Mouse (Mus musculus) CH12.LX (cell line): ENCODE results near the gene Tet3. TPM values are rescaled to one million over a fixed set of nuclear protein-coding genes. Genes with fewer than 3 reads are reported as not detected.

ENCODE experiments used
- DNase-seq: peaks from one replicate; pipeline ENCODE4 v3.0.0-alpha.2; 2013; ENCODE audit errors: extremely low read depth
- H3K27ac ChIP-seq: 2 replicates; pipeline ENCODE4 v1.5.1; 2012; ENCODE audit warnings: low read depth, mild to moderate bottlenecking, control low read depth, moderate library complexity; ENCODE audit not compliant: insufficient read depth
- H3K27me3 ChIP-seq: replicated peaks from 2 replicates; pipeline ENCODE3; 2012; ENCODE audit warnings: inconsistent platforms
- H3K36me3 ChIP-seq, 2 experiments: replicated peaks in 1 of 2; 2 replicates each; pipeline versions ENCODE3 to v1.6.1; 2012; ENCODE audit warnings: inconsistent platforms in 1 of 2, low read length in 1 of 2, mild to moderate bottlenecking in 1 of 2, mixed read lengths in 1 of 2, moderate library complexity in 1 of 2; ENCODE audit not compliant: control insufficient read depth in 1 of 2, insufficient read depth in 1 of 2
- H3K4me1 ChIP-seq, 2 experiments: 2 replicates each; pipeline ENCODE4 v1.6.1; 2012; ENCODE audit warnings: inconsistent platforms in 1 of 2, moderate library complexity in 1 of 2; ENCODE audit not compliant: insufficient read depth in 2 of 2, control insufficient read depth in 1 of 2
- H3K4me2 ChIP-seq: 2 replicates; pipeline ENCODE4 v1.6.1; 2012; ENCODE audit warnings: low read depth, mild to moderate bottlenecking, control low read depth; ENCODE audit not compliant: poor library complexity, insufficient read depth, severe bottlenecking
- H3K4me3 ChIP-seq, 3 experiments: fragments of 150-350 bp in 1 of 3; sonication (generic) in 1 of 3; replicated peaks in 1 of 3; 2 replicates each; pipeline versions ENCODE3 to v1.5.1; 2011 to 2012; ENCODE audit warnings: low read depth in 2 of 3, low read length in 2 of 3, mild to moderate bottlenecking in 2 of 3, moderate library complexity in 2 of 3, control low read depth in 1 of 3, improper control_type of control experiment in 1 of 3, inconsistent platforms in 1 of 3, mixed read lengths in 1 of 3; ENCODE audit not compliant: poor library complexity in 1 of 3
- H3K79me2 ChIP-seq: replicated peaks from 2 replicates; pipeline ENCODE4 v1.6.1; 2012; ENCODE audit warnings: mild to moderate bottlenecking, moderate library complexity; ENCODE audit not compliant: control insufficient read depth, poor library complexity, insufficient read depth, severe bottlenecking; ENCODE audit errors: extremely low read depth
- H3K9ac ChIP-seq: 2 replicates; pipeline ENCODE4 v1.6.1; 2012; ENCODE audit warnings: low read depth, mild to moderate bottlenecking, control low read depth, moderate library complexity; ENCODE audit not compliant: insufficient read depth
- H3K9me3 ChIP-seq: replicated peaks from 2 replicates; pipeline ENCODE3; 2012; ENCODE audit warnings: low read length, inconsistent platforms, mixed read lengths
- BHLHE40 ChIP-seq: IDR thresholded peaks from 2 replicates; pipeline ENCODE4 v1.6.1; 2011; ENCODE audit warnings: mild to moderate bottlenecking, low read depth, low read length, improper control_type of control experiment
- CHD1 ChIP-seq: IDR thresholded peaks from 2 replicates; pipeline ENCODE4 v1.6.1; 2012; ENCODE audit warnings: low read depth, low read length, improper control_type of control experiment, inconsistent platforms
- CHD2 ChIP-seq: IDR thresholded peaks from 2 replicates; pipeline ENCODE4 v1.6.1; 2011; ENCODE audit warnings: low read length, improper control_type of control experiment
- E2F4 ChIP-seq: IDR thresholded peaks from 2 replicates; pipeline ENCODE4 v1.6.1; 2011; ENCODE audit warnings: low read depth, low read length, improper control_type of control experiment; ENCODE audit not compliant: insufficient replicate concordance
- ELF1 ChIP-seq: IDR thresholded peaks from 2 replicates; pipeline ENCODE4 v1.6.1; 2014; ENCODE audit warnings: low read depth, mild to moderate bottlenecking, inconsistent platforms, low read length, improper control_type of control experiment
- EP300 ChIP-seq: IDR thresholded peaks from 2 replicates; pipeline ENCODE4 v1.6.1; 2011; ENCODE audit warnings: low read length, improper control_type of control experiment
- ETS1 ChIP-seq: conservative IDR thresholded peaks from 2 replicates; pipeline ENCODE4 v1.6.1; 2012; ENCODE audit warnings: low read depth, mild to moderate bottlenecking, inconsistent platforms, low read length, improper control_type of control experiment, moderate library complexity
- GABPA ChIP-seq: IDR thresholded peaks from 2 replicates; pipeline ENCODE4 v1.6.1; 2012; ENCODE audit warnings: low read depth, low read length, improper control_type of control experiment, inconsistent platforms; ENCODE audit not compliant: insufficient replicate concordance
- HCFC1 ChIP-seq: IDR thresholded peaks from 2 replicates; pipeline ENCODE4 v1.6.1; 2012; ENCODE audit warnings: low read depth, mild to moderate bottlenecking, inconsistent platforms, low read length, improper control_type of control experiment
- IRF4 ChIP-seq: IDR thresholded peaks from 2 replicates; pipeline ENCODE4 v1.6.1; 2014; ENCODE audit warnings: low read depth, mild to moderate bottlenecking, inconsistent platforms, low read length, improper control_type of control experiment
- JUN ChIP-seq: IDR thresholded peaks from 2 replicates; pipeline ENCODE4 v1.6.1; 2011; ENCODE audit warnings: low read depth, mild to moderate bottlenecking, low read length, improper control_type of control experiment, moderate library complexity; ENCODE audit not compliant: insufficient read depth
- JUND ChIP-seq: conservative IDR thresholded peaks from 2 replicates; pipeline ENCODE4 v1.6.1; 2011; ENCODE audit warnings: low read depth, low read length, improper control_type of control experiment
- KAT2A ChIP-seq: IDR thresholded peaks from 2 replicates; pipeline ENCODE4 v1.6.1; 2012; ENCODE audit warnings: low read length, improper control_type of control experiment, inconsistent platforms; ENCODE audit not compliant: insufficient replicate concordance
- MAX ChIP-seq: IDR thresholded peaks from 2 replicates; pipeline ENCODE4 v1.6.1; 2011; ENCODE audit warnings: low read length, improper control_type of control experiment
- MAZ ChIP-seq: IDR thresholded peaks from 2 replicates; pipeline ENCODE4 v1.6.1; 2012; ENCODE audit warnings: low read depth, mild to moderate bottlenecking, inconsistent platforms, low read length, improper control_type of control experiment, moderate library complexity
- MEF2A ChIP-seq: IDR thresholded peaks from 2 replicates; pipeline ENCODE4 v1.6.1; 2014; ENCODE audit warnings: low read depth, mild to moderate bottlenecking, inconsistent platforms, low read length, improper control_type of control experiment, borderline replicate concordance
- MXI1 ChIP-seq: IDR thresholded peaks from 2 replicates; pipeline ENCODE4 v1.6.1; 2011; ENCODE audit warnings: mild to moderate bottlenecking, low read depth, low read length, improper control_type of control experiment
- MYC ChIP-seq: IDR thresholded peaks from 2 replicates; pipeline ENCODE4 v1.6.1; 2011; ENCODE audit warnings: low read depth, mild to moderate bottlenecking, improper control_type of control experiment, low read length
- NELFE ChIP-seq: IDR thresholded peaks from 2 replicates; pipeline ENCODE4 v1.6.1; 2011; ENCODE audit warnings: low read depth, low read length, improper control_type of control experiment
- NRF1 ChIP-seq: IDR thresholded peaks from 2 replicates; pipeline ENCODE4 v1.6.1; 2014; ENCODE audit warnings: low read depth, mild to moderate bottlenecking, inconsistent platforms, low read length, improper control_type of control experiment, moderate library complexity
- POLR2A ChIP-seq: IDR thresholded peaks from 2 replicates; pipeline ENCODE4 v1.6.1; 2011; ENCODE audit warnings: low read depth, mild to moderate bottlenecking, improper control_type of control experiment, low read length
- POLR2AphosphoS2 ChIP-seq: IDR thresholded peaks from 2 replicates; pipeline ENCODE4 v1.6.1; 2011; ENCODE audit warnings: low read depth, low read length, improper control_type of control experiment
- RAD21 ChIP-seq: IDR thresholded peaks from 2 replicates; pipeline ENCODE4 v1.6.1; 2011; ENCODE audit warnings: low read depth, mild to moderate bottlenecking, low read length, improper control_type of control experiment, moderate library complexity
- RCOR1 ChIP-seq: conservative IDR thresholded peaks from 2 replicates; pipeline ENCODE4 v1.6.1; 2012; ENCODE audit warnings: low read depth, mild to moderate bottlenecking, inconsistent platforms, low read length, improper control_type of control experiment
- SIN3A ChIP-seq: IDR thresholded peaks from 2 replicates; pipeline ENCODE4 v1.6.1; 2012; ENCODE audit warnings: low read length, improper control_type of control experiment, inconsistent platforms
- SMC3 ChIP-seq: IDR thresholded peaks from 2 replicates; pipeline ENCODE4 v1.6.1; 2011; ENCODE audit warnings: low read depth, low read length, improper control_type of control experiment
- TBP ChIP-seq: conservative IDR thresholded peaks from 2 replicates; pipeline ENCODE4 v1.6.1; 2011; ENCODE audit warnings: low read depth, low read length, improper control_type of control experiment
- TCF12 ChIP-seq: IDR thresholded peaks from 2 replicates; pipeline ENCODE4 v1.6.1; 2014; ENCODE audit warnings: low read depth, mild to moderate bottlenecking, inconsistent platforms, low read length, improper control_type of control experiment
- UBTF ChIP-seq: IDR thresholded peaks from 2 replicates; pipeline ENCODE4 v1.6.1; 2012; ENCODE audit warnings: low read depth, mild to moderate bottlenecking, inconsistent platforms, low read length, improper control_type of control experiment, moderate library complexity
- USF1 ChIP-seq: IDR thresholded peaks from 2 replicates; pipeline ENCODE4 v1.6.1; 2014; ENCODE audit warnings: low read depth, mild to moderate bottlenecking, inconsistent platforms, low read length, improper control_type of control experiment
- USF2 ChIP-seq: conservative IDR thresholded peaks from 2 replicates; pipeline ENCODE4 v1.6.1; 2011; ENCODE audit warnings: low read depth, low read length, improper control_type of control experiment
- ZC3H11A ChIP-seq: IDR thresholded peaks from 2 replicates; pipeline ENCODE4 v1.6.1; 2012; ENCODE audit warnings: low read depth, mild to moderate bottlenecking, inconsistent platforms, low read length, improper control_type of control experiment
- ZKSCAN1 ChIP-seq: IDR thresholded peaks from 2 replicates; pipeline ENCODE4 v1.6.1; 2012; ENCODE audit warnings: low read depth, inconsistent platforms, low read length, improper control_type of control experiment, borderline replicate concordance
- ZNF384 ChIP-seq: IDR thresholded peaks from 2 replicates; pipeline ENCODE4 v1.6.1; 2012; ENCODE audit warnings: low read depth, low read length, improper control_type of control experiment, inconsistent platforms
- dilution Hi-C: fragments of 300-500 bp; cut with MboI; formaldehyde crosslinking; loops from 2 replicates; pipeline ENCODE4 v1.14.3; 2020; ENCODE audit warnings: low sequenced_read_pairs; ENCODE audit not compliant: extremely low pct_unique_long_range_greater_than_20kb, extremely low pct_ligation_motif_present
- in situ Hi-C: fragments of 300-500 bp; cut with MboI; formaldehyde crosslinking; loops from 3 replicates; pipeline ENCODE4 v1.14.3; 2019; ENCODE audit warnings: low sequenced_read_pairs, low pct_ligation_motif_present, low pct_unique_long_range_greater_than_20kb, mixed read lengths
- polyA plus RNA-seq: library from polyadenylated mRNA; unstranded; fragments of >175 nt; gene quantifications from 2 replicates; pipeline ENCODE4 v1.2.1, GENCODE M21; 2012; ENCODE audit warnings: low read depth; ENCODE audit not compliant: insufficient read length
- total RNA-seq, 2 experiments: library from RNA; depleted of rRNA; stranded (reverse); fragments of 300-350 nt in 1 of 2; fragments of >200 nt in 1 of 2; gene quantifications; 2 replicates each; pipeline ENCODE4 v1.2.3; 2012 to 2014

Gene Tet3
- total and polyA plus RNA-seq, 3 experiments: 3.2 to 10.0 (median 8.2) TPM

DNA sequence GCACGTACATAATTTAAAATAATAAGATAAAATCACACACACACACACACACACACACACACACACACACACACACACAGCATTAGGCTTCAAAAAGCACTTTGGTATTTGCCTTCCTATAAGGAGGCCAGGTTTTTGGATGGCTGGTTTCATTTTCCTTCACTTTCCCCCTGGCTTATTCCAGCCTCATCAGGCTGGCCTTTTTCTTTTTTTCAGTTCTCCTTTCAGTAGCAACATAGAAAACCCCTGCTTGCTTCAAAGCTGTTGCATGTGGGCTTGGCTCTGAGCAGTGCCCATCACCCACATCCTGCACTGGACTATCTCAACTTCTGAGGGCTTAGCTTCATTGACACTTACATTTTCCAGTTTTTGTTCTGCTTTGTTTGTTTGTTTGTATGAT lies 137.0 kb downstream of the Tet3 start (continued):
- TF ChIP-seq RCOR1 (peak; percentile 74), HCFC1 (peak; percentile 32; the same call in 1 of the 2 replicates), E2F4 (no peak), SIN3A (peak; percentile 78; the same call in 1 of the 2 replicates), USF1 (no peak), MEF2A (peak; percentile 65; the same call in 1 of the 2 replicates), CHD2 (peak; percentile 94), TCF12 (peak; percentile 32; the same call in 1 of the 2 replicates), TBP (no peak), POLR2A (no peak), ELF1 (no peak; the same call in 1 of the 2 replicates), USF2 (no peak), POLR2AphosphoS2 (no peak), NELFE (no peak), ZNF384 (peak; percentile 74; the same call in 1 of the 2 replicates), CHD1 (peak; percentile 92; the same call in 1 of the 2 replicates), SMC3 (no peak)

DNA sequence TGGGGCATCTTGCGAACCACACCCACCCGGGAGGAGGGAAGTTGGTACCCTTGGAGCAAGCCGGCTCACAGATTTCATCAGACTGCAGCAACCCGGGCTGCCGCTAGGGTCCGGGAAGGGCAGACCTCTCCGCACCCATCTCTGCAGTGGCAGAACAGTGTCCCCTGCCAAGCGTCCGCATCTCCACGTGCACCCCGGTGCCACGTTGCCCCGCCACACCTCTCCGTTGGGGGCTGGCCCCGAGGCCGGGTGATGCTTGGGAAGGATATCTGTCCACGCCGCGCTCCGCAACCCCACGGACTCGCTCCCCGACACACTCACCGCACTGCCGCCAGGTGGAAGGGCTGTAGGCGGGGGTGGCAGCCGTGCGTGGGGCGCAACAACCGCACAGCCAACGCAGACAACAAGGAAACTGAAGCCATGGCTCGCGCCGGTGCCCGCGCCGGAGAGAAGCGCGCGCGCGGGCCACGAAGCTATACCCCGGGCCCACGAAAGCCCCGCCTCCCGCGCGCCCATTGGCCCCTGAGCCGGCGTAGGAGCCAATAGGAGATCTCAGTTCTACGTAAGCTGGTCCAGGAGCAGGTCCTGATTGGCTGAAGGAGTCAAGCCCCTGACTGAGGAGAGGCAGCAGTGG lies 141.7 kb downstream of the Tet3 start:
- no peaks in the 10 kb centered on the region for H3K9me3 ChIP-seq
- in situ Hi-C loops (no loop called here), dilution Hi-C loops (no loop called here)
- H3K79me2 ChIP-seq: peaks cover 47% of the 10 kb centered on the region
- H3K27me3 ChIP-seq: no peaks in the 10 kb centered on the region
- peak overlapping the region; percentile 95 for H3K27ac ChIP-seq
- peaks cover 9 to 47% of the 10 kb centered on the region in 2 experiments for H3K4me1 ChIP-seq
- H3K9ac ChIP-seq: peak overlapping the region; percentile 97
- peak; percentile 93 for DNase-seq
- H3K4me2 ChIP-seq: 0 out of 2 replicates have a peak overlapping the region, but pooled peaks have one; percentile 5
- peaks cover 14 to 29% of the 10 kb centered on the region in 2 experiments for H3K36me3 ChIP-seq
- peak overlapping the region; percentile 89 to 98 (median 97) for H3K4me3 ChIP-seq
- TF ChIP-seq ZC3H11A: no peak
- TF ChIP-seq ELF1: peak; percentile 38; the same call in 1 of the 2 replicates
- peak; percentile 44; the same call in 1 of the 2 replicates for TF ChIP-seq NRF1
- peak; percentile 92; the same call in 1 of the 2 replicates for TF ChIP-seq MAX
- TF ChIP-seq MYC: peak; percentile 97
- TF ChIP-seq JUND: no peak
- TF ChIP-seq UBTF: 0 out of 2 replicates have a peak, but pooled peaks have one; percentile 34
- TF ChIP-seq BHLHE40: peak; percentile 61
- TF ChIP-seq GABPA: no peak
- TF ChIP-seq SIN3A: peak; percentile 88; the same call in 1 of the 2 replicates
- peak; percentile 12; the same call in 1 of the 2 replicates for TF ChIP-seq MEF2A
- TF ChIP-seq EP300: no peak
- no peak for TF ChIP-seq USF2
- peak; percentile 39 for TF ChIP-seq RAD21
- no peak for TF ChIP-seq RCOR1
- peak; percentile 83 for TF ChIP-seq CHD2
- TF ChIP-seq E2F4: no peak
- TF ChIP-seq IRF4: peak; percentile 36; the same call in 1 of the 2 replicates
- TF ChIP-seq USF1: no peak
- no peak for TF ChIP-seq CHD1
- no peak for TF ChIP-seq ZKSCAN1
- TF ChIP-seq MAZ: peak; percentile 39; the same call in 1 of the 2 replicates
- peak; percentile 98 for TF ChIP-seq MXI1
- no peak for TF ChIP-seq JUN
- peak; percentile 91 for TF ChIP-seq NELFE
- TF ChIP-seq ETS1: peak; percentile 6; the same call in 1 of the 2 replicates
- TF ChIP-seq KAT2A: peak; percentile 53; the same call in 1 of the 2 replicates
